Mouse (Mus musculus): ENCODE measurements around the gene Mag.
"Not testable (repeated sequence)": the region's sequence is repeated elsewhere in the genome, so short reads cannot be mapped to it uniquely, and the experiment has no call there.

Gene Mag

DNA sequence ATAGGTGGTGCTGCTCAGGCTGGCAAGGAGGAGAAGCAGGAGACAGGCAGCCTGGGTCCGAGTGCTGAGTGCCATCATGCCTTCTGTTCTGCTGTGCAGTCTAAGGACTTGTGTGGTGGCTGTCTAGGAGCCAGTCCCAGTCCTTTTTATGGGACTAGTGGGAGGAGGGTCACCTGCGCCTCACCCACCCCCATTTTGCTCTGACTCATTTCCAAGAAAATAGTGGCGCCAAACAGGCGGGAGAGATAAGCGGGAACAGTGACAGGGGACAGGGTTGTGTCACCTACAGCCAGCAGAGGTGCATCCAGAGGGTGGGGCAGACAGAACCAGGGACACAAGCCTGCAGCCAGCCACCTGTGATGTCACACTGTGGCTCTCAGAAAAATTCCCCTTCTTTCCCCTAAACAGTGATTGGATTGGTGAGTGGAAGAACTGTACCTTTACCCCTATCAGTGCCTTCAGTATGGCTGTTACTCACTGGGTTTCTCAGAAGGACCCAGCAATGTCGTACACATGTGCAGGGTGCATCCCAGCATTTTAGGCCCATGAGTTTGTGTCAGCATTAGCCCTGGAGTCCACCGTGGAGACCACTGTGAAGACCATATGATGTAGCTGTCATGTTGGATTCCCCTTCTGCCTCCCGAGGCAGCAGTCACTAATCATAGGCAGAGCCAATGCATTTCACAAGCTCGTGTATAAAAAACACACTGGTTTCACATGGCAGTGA is 29.4 kb upstream of the Mag start, which contains the start of gene Hamp:
Gene Hamp, minus strand, starts transcription at position 124 of the 727 bp plus-strand sequence.
- no peak within 1 kb of the TSS for H3K4me3 ChIP-seq (replicated peaks; ENCODE audit: low read length)
- peaks cover 3% of the 10 kb centered on the region; the same call in 1 of the 2 replicates for H3K4me1 ChIP-seq (replicated peaks; ENCODE audit: low read depth, low read length)
- TF ChIP-seq NANOG (IDR thresholded peaks at IDR 0.05; ENCODE audit: borderline replicate concordance, low read length): no peak
- no peak for TF ChIP-seq POU5F1 (IDR thresholded peaks at IDR 0.05; ENCODE audit: borderline replicate concordance, low read length)
- TF ChIP-seq CTCF (conservative IDR thresholded peaks at IDR 0.05; ENCODE audit: low read length): no peak
- H3K36me3 ChIP-seq (ENCODE audit: insufficient read depth, low read length): peaks cover 24% of the 10 kb centered on the region
- peaks cover 4% of the 10 kb centered on the region; the same call in 1 of the 2 replicates for H3K27me3 ChIP-seq (ENCODE audit: insufficient read depth, low read length)
- H3K9me3 ChIP-seq (ENCODE audit: low read length): no peaks in the 10 kb centered on the region

GRCm38 (mm10) chr7:30942365-30942764 is 27.7 kb upstream of the Mag start:
- H3K4me3 ChIP-seq (replicated peaks; ENCODE audit: low read length); H3K4me1 ChIP-seq (replicated peaks; ENCODE audit: low read depth, low read length); H3K9me3 ChIP-seq (ENCODE audit: low read length); H3K27me3 ChIP-seq (ENCODE audit: insufficient read depth, low read length): not testable (repeated sequence)
- peaks cover 14% of the 10 kb centered on the region for H3K36me3 ChIP-seq (ENCODE audit: insufficient read depth, low read length)

- not testable (repeated sequence) for H3K4me1 ChIP-seq (replicated peaks; ENCODE audit: low read depth, low read length)
Measured at GRCm38 (mm10) chr7:30940070-30940469, 25.4 kb upstream of the Mag start.

GRCm38 (mm10) chr7:30935422-30936099 is 20.9 kb upstream of the Mag start:
- H3K4me3 ChIP-seq (replicated peaks; ENCODE audit: low read length); H3K36me3 ChIP-seq (ENCODE audit: insufficient read depth, low read length); H3K27me3 ChIP-seq (ENCODE audit: insufficient read depth, low read length); H3K4me1 ChIP-seq (replicated peaks; ENCODE audit: low read depth, low read length): not testable (repeated sequence)
- H3K9me3 ChIP-seq (ENCODE audit: low read length): peaks cover 23% of the 10 kb centered on the region

More at GRCm38 (mm10) chr7:30940070-30940469, 25.4 kb upstream of the Mag start:
- H3K27me3 ChIP-seq (ENCODE audit: insufficient read depth, low read length); H3K4me3 ChIP-seq (replicated peaks; ENCODE audit: low read length); H3K36me3 ChIP-seq (ENCODE audit: insufficient read depth, low read length): not testable (repeated sequence)
- H3K9me3 ChIP-seq (ENCODE audit: low read length): peaks cover 11% of the 10 kb centered on the region

DNA sequence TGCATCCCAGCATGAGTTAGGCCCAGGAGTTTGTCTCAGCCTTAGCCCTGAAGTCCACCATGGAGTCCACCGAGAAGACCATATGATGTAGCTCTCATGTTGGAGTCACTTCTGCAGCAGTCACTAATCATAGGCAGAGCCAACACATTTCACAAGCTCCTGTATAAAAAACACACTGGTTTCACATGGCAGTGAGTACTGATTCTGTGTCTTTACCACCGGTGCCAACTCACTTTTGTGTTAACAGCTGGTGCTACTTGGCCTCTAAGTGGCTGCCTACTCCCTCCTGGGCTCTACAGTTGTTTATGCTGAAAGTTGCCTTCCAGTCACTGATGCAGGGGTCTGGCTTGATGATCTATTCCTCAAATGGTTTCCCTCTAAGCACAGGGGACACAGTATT is 9.9 kb upstream of the Mag start, which contains the start of gene Hamp2:
Gene Hamp2, minus strand, starts transcription at position 101 of the 400 bp plus-strand sequence.
- not testable (repeated sequence) for H3K36me3 ChIP-seq (ENCODE audit: insufficient read depth, low read length)

GRCm38 (mm10) chr7:30924071-30924470 is 9.4 kb upstream of the Mag start:
- Histone ChIP-seq H3K27me3 (ENCODE audit: insufficient read depth, low read length) (no peaks in the 10 kb centered on the region), H3K4me1 (replicated peaks; ENCODE audit: low read depth, low read length) (peaks cover 2% of the 10 kb centered on the region; the same call in 1 of the 2 replicates), H3K9me3 (ENCODE audit: low read length) (peaks cover 30% of the 10 kb centered on the region), H3K36me3 (ENCODE audit: insufficient read depth, low read length) (no peaks in the 10 kb centered on the region), H3K4me3 (replicated peaks; ENCODE audit: low read length) (no peak overlapping the region)
- TF ChIP-seq POU5F1 (IDR thresholded peaks at IDR 0.05; ENCODE audit: borderline replicate concordance, low read length) (no peak), NANOG (IDR thresholded peaks at IDR 0.05; ENCODE audit: borderline replicate concordance, low read length) (no peak), CTCF (conservative IDR thresholded peaks at IDR 0.05; ENCODE audit: low read length) (no peak)

More for the DNA sequence above, 9.9 kb upstream of the Mag start, which contains the start of gene Hamp2:
- H3K4me1 ChIP-seq (replicated peaks; ENCODE audit: low read depth, low read length); H3K4me3 ChIP-seq (replicated peaks; ENCODE audit: low read length); H3K27me3 ChIP-seq (ENCODE audit: insufficient read depth, low read length): not testable (repeated sequence)
- H3K9me3 ChIP-seq (ENCODE audit: low read length): peaks cover 33% of the 10 kb centered on the region

DNA sequence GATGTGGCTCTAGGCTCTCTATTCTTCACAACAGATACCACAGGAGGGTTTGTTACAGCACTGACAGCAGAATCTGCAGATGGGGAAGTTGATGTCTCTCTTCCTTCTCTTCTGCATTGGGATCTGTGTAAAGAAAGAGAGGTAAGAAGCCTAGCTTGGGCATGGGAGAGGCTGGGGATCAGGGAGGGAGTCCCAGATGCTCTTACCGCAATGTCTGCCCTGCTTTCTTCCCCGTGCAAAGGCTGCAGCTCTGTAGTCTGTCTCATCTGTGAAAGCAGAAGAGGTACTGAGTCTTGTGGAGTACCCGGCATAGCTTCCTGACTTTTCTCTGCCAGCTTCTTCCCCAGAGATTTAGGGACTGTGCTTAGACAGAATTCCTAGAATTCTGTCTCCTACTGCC is 7.8 kb upstream of the Mag start:
- H3K4me3 ChIP-seq (replicated peaks; ENCODE audit: low read length); H3K36me3 ChIP-seq (ENCODE audit: insufficient read depth, low read length); H3K27me3 ChIP-seq (ENCODE audit: insufficient read depth, low read length); H3K4me1 ChIP-seq (replicated peaks; ENCODE audit: low read depth, low read length): not testable (repeated sequence)
- peaks cover 28% of the 10 kb centered on the region for H3K9me3 ChIP-seq (ENCODE audit: low read length)

- peaks cover 11% of the 10 kb centered on the region for H3K9me3 ChIP-seq (ENCODE audit: low read length)
- H3K4me1 ChIP-seq (replicated peaks; ENCODE audit: low read depth, low read length): peaks cover 27% of the 10 kb centered on the region
- H3K27me3 ChIP-seq (ENCODE audit: insufficient read depth, low read length): no peaks in the 10 kb centered on the region
- no peak overlapping the region for H3K4me3 ChIP-seq (replicated peaks; ENCODE audit: low read length)
- TF ChIP-seq CTCF (conservative IDR thresholded peaks at IDR 0.05; ENCODE audit: low read length): no peak
- no peak for TF ChIP-seq NANOG (IDR thresholded peaks at IDR 0.05; ENCODE audit: borderline replicate concordance, low read length)
- no peak for TF ChIP-seq POU5F1 (IDR thresholded peaks at IDR 0.05; ENCODE audit: borderline replicate concordance, low read length)
- H3K36me3 ChIP-seq (ENCODE audit: insufficient read depth, low read length): no peaks in the 10 kb centered on the region
Measured at GRCm38 (mm10) chr7:30920217-30920616, 5.5 kb upstream of the Mag start.

DNA sequence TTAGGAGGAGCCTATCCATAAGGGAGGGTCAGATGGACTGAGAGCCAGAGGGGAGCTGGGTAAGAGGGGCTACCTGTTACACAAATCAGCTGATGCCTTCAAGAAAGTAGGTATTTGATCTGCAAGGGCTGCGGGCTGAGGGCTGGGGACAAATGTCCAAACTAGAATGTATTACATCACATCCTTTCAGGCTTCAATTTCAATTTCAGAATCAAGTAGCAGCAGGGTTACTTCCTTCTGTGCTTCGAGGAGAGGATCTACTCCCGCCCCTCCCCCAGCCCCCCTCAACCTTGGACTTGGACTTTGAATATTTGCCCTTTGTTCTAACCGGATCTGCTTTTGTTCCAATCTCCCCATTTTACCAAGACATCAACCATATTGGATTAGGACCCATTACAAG is 2.5 kb upstream of the Mag start:
- no peaks in the 10 kb centered on the region for H3K36me3 ChIP-seq (ENCODE audit: insufficient read depth, low read length)
- H3K4me1 ChIP-seq (replicated peaks; ENCODE audit: low read depth, low read length): peaks cover 44% of the 10 kb centered on the region
- H3K4me3 ChIP-seq (replicated peaks; ENCODE audit: low read length): peak overlapping the region; percentile 41
- TF ChIP-seq CTCF (conservative IDR thresholded peaks at IDR 0.05; ENCODE audit: low read length) (no peak), NANOG (IDR thresholded peaks at IDR 0.05; ENCODE audit: borderline replicate concordance, low read length) (no peak), POU5F1 (IDR thresholded peaks at IDR 0.05; ENCODE audit: borderline replicate concordance, low read length) (no peak)
- H3K9me3 ChIP-seq (ENCODE audit: low read length): no peaks in the 10 kb centered on the region
- H3K27me3 ChIP-seq (ENCODE audit: insufficient read depth, low read length): no peaks in the 10 kb centered on the region; the same call in 1 of the 2 replicates

Data from E14TG2a.4 (cell line).